Mouse (Mus musculus): ENCODE results near the gene Fbxo34.

DNA sequence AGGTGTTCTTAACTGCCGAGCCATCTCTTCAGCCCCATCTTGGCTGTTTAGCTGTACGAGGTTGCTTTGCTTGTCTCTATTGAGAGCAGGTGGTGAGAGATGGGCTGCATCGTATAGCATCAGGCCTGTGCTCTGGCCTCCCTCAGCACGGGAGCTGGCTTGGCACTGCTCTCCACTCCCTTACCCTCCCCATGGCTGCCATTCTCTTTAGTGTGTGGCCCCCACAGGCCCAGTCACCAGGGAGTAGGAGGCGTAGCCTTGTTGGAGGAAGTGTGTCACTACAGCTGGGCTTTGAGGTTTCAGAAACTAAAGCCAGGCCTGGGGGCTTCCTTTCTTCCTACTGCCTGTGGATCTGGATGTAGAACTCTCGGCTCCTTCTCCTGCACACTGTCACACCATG lies 32.0 kb downstream of the Fbxo34 start:
- TF ChIP-seq CTCF (IDR thresholded peaks at IDR 0.05; ENCODE audit: borderline replicate concordance, extremely low read depth, insufficient read depth, insufficient read length) (no peak), POLR2A (IDR thresholded peaks at IDR 0.05; ENCODE audit: borderline replicate concordance, extremely low read depth, insufficient read depth, insufficient read length, poor library complexity, severe bottlenecking) (no peak)
